Mouse (Mus musculus) urinary bladder, postnatal 25 days (tissue): Measurements from ENCODE around the gene Il34.

Experiments
- DNase-seq: peaks from one replicate; pipeline ENCODE4 v3.0.0; 2022; ENCODE audit warnings: low spot score

The Il34 gene

DNA sequence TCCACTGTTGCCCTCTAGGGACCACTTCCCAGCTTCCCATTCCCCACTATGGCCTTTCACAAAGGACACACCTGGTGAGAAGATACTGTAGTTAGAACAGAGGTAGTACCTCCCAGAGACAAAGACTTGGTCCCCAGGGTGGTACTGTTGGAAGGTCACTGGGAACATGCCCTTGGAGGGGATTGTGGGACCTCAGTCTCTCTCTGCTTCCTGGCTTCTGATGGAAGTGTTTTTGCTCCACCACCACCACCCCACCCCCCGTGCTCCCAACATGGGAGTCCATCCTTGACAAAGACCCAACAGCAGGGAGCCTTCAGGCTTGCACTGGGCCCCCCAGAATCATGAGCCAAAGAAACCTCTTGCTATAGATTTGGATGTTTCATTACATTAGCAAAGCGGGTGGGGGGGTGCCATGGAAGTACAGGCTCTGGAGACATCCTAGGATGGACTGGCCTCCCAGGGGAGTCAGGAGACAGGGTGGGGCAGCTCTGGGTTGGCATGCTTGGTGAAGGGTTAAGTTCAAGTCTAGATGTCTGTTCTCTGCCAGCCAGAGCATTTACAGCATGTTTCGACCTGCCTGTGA lies 99.3 kb downstream of the Il34 start:
- DNase-seq = no peak

DNA sequence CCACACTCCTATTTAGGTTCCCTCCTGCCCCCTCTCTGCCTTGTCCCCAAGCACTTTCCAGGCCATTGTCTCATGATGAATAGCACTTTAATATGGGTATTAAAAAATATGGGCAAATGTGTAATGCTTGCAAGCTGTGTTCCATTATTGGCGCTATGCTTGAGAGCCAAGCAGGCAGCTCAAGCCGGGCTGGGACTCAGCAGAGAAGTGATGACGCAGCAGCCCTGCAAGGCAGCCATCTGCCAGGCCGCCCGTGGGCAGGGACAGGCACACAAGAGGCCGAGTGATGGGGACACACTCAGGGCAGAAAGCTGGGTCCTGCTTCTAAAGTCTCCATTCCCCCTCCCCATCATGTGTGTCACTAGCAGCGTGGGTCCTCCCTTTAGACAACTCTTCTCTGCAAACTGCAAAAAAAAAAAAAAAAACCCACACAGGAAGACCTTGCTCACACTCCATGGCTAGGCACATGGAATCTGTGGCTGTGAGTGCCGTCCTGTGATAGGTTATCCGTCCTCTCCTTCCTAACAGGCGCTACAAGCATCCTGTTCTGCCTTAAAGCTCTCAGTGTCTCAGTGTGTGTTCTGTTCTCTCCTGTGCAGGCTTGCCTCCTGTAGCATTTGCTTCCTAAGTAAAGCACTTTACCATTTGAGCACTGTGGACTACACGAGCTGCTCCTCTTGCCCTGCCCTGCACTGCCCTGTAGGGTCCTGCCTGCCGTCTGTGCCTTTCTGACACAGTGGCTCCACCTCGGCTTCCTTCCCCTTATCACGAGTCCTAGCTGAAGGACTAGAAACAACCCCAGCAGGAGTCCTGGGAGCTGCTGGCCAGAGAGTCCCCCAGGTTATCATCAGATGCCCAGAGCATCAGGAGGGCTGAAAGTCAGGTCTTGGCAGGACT lies 100.1 kb downstream of the Il34 start:
- no peak for DNase-seq

DNA sequence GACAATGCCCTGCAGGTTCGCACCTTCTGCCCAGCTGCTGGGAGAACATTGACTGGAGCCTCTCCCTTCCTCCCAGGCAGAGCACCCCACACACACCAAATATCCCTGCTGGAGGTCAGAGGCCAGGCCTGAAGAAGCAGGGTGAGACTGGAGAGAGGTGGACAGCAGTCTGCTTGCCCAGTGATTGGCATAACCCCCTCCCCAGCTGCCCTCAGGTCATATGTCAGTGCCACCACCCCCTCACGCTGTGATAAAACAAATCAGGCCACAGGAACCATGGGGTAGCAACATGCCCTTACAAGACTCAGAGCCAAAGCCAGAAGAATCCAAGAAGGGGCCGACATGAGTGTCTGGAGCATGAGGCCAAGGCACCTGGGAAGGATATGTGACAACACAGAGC lies 101.6 kb downstream of the Il34 start:
- DNase-seq = no peak

DNA sequence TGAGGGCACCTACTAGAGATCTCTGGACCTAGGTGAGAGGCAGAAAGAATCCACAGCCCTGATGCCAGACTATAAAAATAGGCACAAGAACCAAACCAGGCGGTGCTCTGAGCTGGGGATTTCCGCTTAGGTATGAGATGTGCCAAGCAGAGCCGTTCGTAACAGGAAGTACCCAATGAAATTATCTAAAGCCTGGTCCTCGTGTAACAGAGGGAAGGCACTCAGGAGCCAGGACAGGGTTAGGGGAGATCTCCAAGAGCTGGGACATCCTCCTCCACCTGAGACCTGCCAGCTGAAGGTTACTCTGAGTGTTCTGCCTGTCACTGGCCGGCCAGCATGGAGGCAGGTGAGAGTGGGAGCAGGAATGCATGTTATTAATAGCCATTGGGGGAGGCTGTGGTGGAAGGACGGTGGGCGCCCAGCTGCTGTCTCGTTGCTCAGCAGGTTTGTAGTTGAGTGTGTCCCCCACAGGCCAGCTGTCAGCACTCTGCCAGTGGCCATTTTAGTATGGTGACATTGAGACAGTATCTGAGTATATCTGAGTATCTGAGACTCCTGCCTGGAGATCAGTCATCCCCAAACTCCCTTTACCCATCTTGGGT lies 102.2 kb downstream of the Il34 start:
- DNase-seq = no peak

DNA sequence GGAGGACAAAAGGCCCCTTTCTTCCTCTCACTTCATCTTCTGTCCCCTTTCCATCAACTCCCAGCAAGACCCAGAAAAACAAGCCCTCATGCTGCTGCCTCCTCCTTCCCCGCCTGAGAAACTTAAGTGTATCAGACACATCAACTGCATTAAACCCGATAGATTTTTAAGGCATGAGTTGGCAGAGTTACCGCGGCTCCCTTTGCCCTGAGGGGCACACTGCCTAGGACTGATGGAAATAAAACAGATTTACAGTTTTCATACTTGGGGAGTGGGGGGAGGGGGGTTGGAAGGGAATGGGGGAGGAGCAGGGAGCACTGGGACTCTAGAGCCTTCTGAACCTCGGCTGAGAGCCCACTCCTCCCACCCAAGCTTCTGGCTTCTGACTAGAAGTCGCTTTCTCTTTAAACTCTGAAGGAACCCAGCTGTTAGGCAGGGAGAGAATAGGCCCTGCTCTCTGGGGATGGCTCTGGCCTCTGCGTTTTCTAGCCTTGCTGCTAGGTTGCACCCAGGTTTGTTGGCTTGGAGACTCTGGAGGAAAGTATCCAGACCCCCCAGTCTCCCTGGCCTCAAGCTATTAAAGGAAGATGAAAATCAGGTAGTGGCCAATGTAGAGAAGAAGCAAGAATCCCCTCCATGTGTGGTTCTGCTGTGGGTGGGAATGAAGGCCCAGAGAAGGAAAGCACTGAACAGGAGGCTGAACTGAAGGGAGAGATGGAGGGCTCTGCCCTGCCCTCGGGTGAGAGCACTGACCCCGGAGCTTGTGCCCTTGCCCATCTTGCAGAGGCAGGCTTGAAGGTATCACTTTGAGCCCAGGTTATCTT lies 102.9 kb downstream of the Il34 start:
- no peak for DNase-seq

DNA sequence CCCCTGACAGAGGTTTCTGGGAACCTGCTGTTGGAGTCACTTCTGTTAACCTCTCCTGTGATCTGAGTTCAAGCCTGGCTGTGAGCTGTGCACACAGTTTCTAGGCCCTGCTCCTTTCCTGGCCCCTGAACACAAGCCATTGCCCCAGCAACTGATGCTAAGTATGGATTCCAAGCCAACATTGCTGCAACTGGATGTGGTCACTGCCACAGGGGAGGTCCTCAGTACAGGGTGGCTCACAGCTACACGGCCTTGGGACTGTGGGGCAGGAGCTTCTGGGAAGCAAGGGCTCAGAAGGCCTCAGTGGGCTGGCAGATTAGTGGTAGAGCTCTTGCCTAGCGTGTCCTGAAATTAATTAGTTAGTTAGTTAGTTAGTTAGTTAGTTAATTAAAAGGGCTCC lies 105.2 kb downstream of the Il34 start:
- DNase-seq = no peak

DNA sequence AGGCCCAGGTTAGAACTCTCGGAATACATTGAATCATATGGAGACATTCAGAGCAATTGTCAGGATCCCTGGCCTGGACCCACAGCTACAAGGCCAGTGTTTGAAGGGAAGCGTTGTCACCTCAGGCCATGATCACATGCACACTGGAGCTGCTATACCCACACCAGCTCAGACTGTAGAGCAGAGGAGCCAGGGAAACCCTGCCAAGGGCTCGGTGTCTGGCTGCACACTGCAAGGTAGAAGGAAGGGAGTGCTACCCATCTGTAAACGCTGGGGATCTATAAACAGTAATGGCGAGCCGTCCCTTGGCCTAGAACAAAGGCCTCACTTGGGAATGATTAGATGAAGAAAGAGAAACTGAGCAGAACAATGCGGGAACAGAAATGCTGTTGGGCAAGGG lies 106.2 kb downstream of the Il34 start:
- no peak for DNase-seq

DNA sequence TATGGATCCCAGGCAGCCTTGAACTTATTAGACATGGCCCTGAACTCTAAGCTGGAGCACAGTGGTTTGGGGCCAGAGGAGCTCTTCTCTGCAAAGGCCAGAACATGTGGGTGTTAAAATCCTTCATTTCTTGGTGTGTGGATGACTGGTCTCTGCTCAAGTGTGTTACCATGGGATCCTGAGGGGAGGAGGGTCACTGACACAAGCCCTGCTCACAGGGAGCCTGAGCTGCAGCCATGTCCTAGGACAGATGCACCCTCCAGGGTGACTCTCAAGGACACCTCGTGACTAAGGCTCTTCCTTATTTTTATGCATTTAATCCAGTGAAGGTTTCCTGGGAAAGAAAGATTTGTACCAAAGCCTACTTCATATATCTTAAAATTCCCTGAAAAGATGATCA lies 107.6 kb downstream of the Il34 start:
- no peak for DNase-seq

DNA sequence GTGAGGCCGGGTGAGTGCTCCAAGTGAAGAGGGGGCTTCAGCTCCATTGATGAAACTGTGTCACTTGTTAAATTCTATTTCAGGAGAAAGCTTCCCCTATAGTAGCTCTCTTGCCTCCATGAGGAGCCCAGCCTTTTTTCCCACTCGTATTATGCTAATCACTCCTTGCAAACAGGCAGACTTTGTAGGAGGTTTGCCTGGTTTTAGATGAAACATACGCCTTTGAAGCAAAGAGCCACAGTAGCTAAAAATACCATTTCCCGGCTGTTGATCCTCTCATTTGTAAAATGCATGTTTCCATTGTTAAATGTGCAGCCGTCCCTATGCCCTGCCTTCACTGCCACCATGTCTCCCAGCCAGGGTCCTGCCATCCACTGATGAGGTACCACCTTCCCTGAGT lies 108.2 kb downstream of the Il34 start:
- no peak for DNase-seq

DNA sequence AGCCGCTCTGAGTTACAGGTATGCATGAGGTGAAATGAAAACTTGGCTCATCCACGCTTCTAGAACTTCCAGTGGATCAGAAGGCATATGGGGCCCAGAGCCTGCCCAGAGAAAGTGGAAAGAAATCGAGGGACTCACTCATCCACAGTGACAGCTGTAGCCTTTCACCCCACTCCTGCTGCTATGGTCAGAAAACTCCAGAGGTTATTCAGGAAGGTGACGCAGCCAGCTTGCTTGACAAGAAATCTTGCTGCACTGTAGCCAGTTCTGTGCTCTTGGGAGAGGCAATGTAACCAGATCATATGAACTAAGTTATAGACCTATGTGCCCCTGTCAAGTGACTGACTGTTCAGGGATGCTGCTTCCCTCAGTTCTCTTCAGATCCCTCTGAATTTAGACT lies 109.7 kb downstream of the Il34 start:
- DNase-seq = no peak

DNA sequence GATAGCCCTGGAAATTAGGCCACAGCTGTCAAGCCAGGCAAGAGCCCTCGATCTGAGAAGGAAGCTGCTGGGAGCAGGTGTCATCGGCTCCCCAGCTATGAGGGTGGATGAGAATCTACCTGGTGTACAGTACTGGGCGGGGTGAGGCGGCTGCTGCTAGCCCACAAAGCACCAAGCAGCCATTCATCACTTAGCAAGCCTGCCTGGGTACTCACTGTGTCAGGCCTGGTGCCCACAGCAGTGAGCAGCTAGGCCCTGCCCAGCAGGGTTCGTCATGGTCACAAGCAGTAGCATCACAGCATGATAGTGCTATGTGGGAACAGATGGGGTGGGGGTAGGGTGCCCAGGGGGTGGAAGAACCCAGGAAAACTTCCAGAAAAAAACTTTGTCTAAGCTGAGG lies 110.3 kb downstream of the Il34 start:
- no peak for DNase-seq

DNA sequence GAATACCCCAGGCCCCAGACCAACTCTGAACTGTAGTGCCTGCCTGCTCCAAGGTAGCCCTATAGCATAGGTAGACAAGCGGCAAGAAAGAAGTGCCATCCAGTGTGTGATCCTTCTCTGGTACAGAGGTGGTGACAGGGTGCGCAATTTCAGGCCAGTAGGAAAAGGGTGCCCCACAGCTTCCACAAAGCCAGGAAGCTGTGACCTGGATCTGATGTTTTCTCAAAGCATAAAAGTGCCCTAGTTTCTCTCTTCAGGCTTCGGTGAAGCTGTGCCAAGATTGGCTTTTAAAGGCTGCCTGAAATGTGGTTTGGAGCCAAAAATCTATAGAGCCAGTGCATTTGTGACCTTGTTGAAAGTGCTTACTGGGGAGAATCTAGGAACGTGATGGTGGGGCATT lies 110.9 kb downstream of the Il34 start:
- DNase-seq = no peak

DNA sequence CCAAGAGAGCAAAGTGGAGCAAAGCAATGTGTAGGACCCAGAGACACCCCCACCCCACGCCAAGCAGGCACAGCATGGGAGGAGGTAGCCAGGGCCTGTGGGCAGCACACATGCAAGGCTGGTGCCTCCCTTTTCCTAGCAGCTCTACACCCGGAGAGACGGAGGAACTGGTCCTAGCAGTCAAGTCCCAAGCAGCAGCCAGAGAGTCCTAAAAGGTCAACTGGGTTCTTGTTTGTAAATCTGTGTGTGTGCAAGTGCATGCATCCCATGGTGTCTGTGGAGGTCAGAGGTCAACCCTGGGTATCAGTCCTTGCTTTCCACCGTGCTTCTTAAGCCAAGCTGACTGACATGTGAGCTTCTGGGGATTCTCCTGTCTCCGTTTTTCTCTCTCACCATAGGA lies 111.5 kb downstream of the Il34 start:
- DNase-seq = no peak
